Mouse (Mus musculus): Measurements from ENCODE around the gene Ssh2.

DNA sequence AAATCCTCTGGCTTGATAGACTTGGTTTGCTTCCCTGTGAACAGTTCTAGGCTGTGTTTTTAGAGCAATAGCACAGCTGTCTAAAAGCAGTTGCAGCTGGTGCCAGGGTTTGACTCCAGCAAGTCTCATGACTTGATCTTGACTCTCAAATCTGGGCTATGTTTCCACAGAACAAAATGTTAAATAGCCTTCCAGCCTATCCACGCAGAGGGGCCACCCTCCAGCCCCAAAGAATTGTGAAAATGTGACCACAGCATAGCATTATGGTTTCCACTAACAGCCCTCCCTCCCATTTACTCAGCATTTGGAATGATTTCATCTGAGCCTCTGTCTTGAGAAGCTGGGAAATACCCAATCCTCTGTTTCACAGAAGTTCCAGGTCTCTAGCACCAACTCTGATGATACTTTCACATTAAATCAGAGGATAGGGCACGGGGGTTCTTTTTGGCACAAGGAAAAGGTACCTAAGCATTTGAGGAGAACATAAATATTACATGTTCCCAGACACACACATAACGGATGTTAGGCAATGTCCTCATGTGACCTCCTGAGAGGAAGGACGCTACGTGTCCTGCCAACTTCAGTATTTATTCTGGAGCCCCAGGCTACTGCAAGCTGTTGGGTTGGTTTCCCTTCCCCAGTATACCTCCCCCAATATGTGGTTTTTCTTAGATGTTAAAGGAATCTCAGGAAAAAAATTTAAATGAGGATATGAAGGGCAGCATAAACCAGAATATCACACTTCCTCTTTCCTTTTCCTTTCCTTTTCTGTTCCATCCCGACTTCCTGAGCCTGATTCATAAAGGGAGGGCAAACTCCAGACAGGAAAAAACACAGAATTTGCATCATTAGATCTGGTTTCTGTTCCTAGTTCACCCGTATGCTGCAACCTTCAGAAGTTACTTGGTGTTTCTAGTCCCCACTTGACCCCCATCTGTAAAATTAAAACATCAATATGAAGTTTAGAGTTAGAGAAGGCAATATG lies 226.4 kb downstream of the Ssh2 start:
- TF ChIP-seq CTCF (IDR thresholded peaks at IDR 0.05; ENCODE audit: low read depth): no peak
- TF ChIP-seq EP300 (optimal IDR thresholded peaks at IDR 0.05): no peak
